Mouse (Mus musculus) heart, postnatal 36 days (tissue): ENCODE results near the gene Dgat2. TPM values are rescaled to one million over a fixed set of nuclear protein-coding genes. Genes with fewer than 3 reads are reported as not detected.

ENCODE experiments used
- DNase-seq, 2 experiments: peaks; one replicate each; pipeline ENCODE4 v3.0.0; 2021 to 2022
- intact Hi-C: fragments of 180-260 bp; cut with DNase I; formaldehyde crosslinking; loops from one replicate; pipeline ENCODE4 v1.15.1; 2025
- total RNA-seq, 2 experiments: library from RNA; stranded (reverse); gene quantifications; 2 replicates each; pipeline ENCODE4 v1.2.3; 2021

The Dgat2 gene
- total RNA-seq, 2 experiments from 2014 or later: 395 to 404 TPM

GRCm38 (mm10) chr7:99106714-99107270 is 75.7 kb downstream of the Dgat2 start:
- intact Hi-C loops: loop anchor here (1.0 to 5.0 kb wide), 3 partner anchors 45 to 141 kb away; no protein-coding TSS in a partner anchor
- no peak for DNase-seq

Other genes with a start within 250 kb of the Dgat2 start
- gene Uvrag, start 41.6 kb downstream of the Dgat2 start, total RNA-seq: 10 to 100 TPM; 21.6 to 28.6 TPM
- gene Mogat2, start 55.9 kb upstream of the Dgat2 start, total RNA-seq: not detected
- gene Map6, start 84.7 kb upstream of the Dgat2 start, total RNA-seq: 1 to 10 TPM; 2.9 to 3.3 TPM
- gene Serpinh1, start 170.5 kb upstream of the Dgat2 start, total RNA-seq: 100 to 1,000 TPM; 241 to 339 TPM
- 10 to 100 TPM; 22.6 to 23.2 TPM for gene Gdpd5, start 198.7 kb upstream of the Dgat2 start, total RNA-seq